Mouse (Mus musculus): ENCODE results near the gene Acsf2.

DNA sequence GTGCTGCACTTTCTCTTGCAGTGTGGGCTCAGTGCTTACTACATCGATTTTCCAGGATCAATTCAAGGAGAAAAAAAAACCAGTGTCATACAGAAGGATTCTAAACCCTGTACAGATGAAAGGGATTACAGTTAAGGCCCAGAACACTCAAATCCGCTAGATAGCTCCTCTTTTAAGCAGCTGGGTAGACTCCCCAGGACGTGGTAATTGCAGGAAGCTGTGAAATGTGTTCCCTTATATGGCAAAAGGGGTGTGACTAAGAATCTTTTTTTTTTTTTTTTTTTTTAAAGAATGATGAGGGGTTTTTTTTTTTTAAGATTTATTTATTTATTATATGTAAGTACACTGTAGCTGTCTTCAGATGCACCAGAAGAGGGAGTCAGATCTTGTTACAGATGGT is 72.8 kb downstream of the Acsf2 start:
- TF ChIP-seq CTCF (conservative IDR thresholded peaks at IDR 0.05; ENCODE audit: low read length) (no peak), POU5F1 (IDR thresholded peaks at IDR 0.05; ENCODE audit: borderline replicate concordance, low read length) (no peak), NANOG (IDR thresholded peaks at IDR 0.05; ENCODE audit: borderline replicate concordance, low read length) (no peak)
